1 mouse cellular context compared by ENCODE assay signal in the genomic region with DNA sequence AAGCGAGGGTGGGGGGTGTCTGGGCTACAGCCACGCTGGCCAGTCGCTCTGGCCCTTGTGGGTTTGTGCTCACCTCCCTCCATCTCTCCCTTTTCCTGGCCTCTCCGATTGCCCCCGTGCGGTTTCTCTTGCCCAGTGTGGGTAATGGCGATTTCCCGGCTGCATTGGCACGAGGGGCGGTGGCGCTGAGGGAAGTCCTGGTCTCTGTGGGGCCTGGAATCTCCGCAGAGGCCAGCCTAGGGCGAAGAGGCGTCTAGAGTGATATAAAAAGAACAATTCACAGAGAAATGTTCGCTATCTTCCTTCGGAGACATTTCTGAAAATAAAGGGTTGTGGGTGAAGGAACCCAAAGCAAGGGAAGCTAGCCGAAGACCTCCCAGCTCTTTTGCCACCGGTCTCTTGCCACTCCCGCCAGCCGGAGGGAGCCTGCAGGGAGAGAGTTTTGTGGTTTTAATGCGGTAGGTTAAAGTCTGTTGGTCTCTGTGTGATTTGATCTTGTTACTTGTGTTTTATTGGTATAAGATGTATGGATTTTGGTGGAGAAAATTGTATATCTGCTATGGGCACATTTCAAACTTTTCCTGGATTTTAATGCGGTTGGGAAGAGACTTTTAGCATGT.
TF ChIP-seq lines count a peak whose summit lies in the region.

No protein-coding gene starts in this region.

TF ChIP-seq in CH12.LX, 34 proteins besides CTCF, POLR2A, EP300 and RAD21 (continued from another document):
- 0 out of 2 replicates have a peak, but pooled peaks have one; percentile 25 for TF ChIP-seq MXI1 (IDR thresholded peaks at IDR 0.05; ENCODE audit: low read depth, low read length)
- no peak for TF ChIP-seq POLR2AphosphoS2 (IDR thresholded peaks at IDR 0.05; ENCODE audit: low read depth, low read length)
- TF ChIP-seq USF1 (IDR thresholded peaks at IDR 0.05; ENCODE audit: low read depth, low read length), result no peak
- 0 out of 2 replicates have a peak, but pooled peaks have one; percentile 5 for TF ChIP-seq IRF4 (IDR thresholded peaks at IDR 0.05; ENCODE audit: low read depth, low read length)
- 0 out of 2 replicates have a peak, but pooled peaks have one; percentile 20 for TF ChIP-seq MAZ (IDR thresholded peaks at IDR 0.05; ENCODE audit: low read depth, low read length)
- TF ChIP-seq SIN3A (IDR thresholded peaks at IDR 0.05; ENCODE audit: low read length), result 0 out of 2 replicates have a peak, but pooled peaks have one; percentile 63
- no peak for TF ChIP-seq MEF2A (IDR thresholded peaks at IDR 0.05; ENCODE audit: borderline replicate concordance, low read depth, low read length)
- TF ChIP-seq MAX (IDR thresholded peaks at IDR 0.05; ENCODE audit: low read length), result peak; percentile 35; the same call in 1 of the 2 replicates
- TF ChIP-seq MYC (IDR thresholded peaks at IDR 0.05; ENCODE audit: low read depth, low read length), result 0 out of 2 replicates have a peak, but pooled peaks have one; percentile 5
